ENCODE assay signal across 10 mouse cellular contexts in the genomic region with DNA sequence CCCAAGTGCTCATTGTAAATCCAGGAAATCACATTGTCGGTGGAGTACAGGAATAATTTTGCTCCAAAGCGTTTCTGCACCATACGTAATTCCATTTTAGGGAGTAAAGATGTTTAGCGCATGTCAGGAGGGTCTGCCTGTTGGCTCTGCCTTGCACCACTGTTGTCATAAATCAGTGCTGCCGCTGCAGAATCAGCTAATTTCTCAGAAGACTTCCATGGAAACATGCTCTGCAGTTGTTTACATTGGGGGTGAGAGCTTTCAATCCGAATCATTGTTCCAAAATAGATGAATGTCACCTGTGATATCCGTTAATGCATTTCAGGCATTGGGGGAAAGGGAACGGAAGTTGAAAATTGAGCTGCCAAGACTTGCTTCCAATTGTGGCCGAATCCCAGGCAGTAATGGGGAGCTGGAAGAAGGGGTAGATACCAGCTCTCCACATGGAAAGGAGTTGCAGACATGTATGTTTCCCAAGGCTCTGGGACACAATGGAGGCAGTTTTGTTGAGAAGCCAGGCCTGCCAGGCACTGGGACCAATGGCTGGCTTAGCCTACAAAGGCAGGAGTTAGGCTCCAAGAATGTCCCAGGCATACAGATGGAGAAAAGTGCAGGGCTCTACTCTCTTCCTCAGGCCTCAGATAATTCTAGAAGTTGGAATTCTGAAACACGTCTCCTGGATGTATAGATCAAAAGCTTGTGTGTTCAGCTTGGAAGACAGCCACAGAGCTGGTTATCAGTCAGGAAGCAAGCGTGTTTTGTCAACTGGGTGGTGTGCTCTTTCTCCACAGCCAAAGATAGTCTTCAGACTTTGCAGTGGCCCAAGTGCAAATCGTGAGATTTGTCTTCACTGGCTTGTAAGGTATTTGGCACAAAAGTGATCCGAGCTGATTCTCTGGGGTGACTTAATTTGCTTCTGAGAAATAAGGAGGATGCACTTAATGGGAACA.
DNase-seq lines count a peak whose midpoint lies in the region; ATAC-seq and TF ChIP-seq lines count a peak whose summit lies in the region.
"Had no signal": no experiment of that assay in that cellular context is flagged by ENCODE, and none has a peak within 500 bp of the region (broad histone marks: within the 10 kb centered on the region; RNA-seq: fewer than 3 reads in every experiment).

No protein-coding gene starts in this region.

- 40% methylated on average over 13 of the region's 13 CpGs for WGBS in kidney, postnatal 0 days
- WGBS in neural tube, embryonic 14.5 days: 68% methylated on average over 13 of the region's 13 CpGs

- intact Hi-C loops in heart, postnatal 36 days (cut with DNase I): no loop called here

- H3K9me3 ChIP-seq in kidney, postnatal 0 days (replicated peaks; ENCODE audit: low read length): no peaks in the 10 kb centered on the region
- H3K9me3 ChIP-seq in neural tube, embryonic 14.5 days (ENCODE audit: control insufficient read depth, low read length): no peaks in the 10 kb centered on the region
- H3K9me3 ChIP-seq: liver, embryonic 15.5 days had no signal

- DNase-seq in kidney, postnatal 0 days (ENCODE audit: low spot score): peak; percentile 16
- no peak for DNase-seq in kidney, adult 18-20 months
- DNase-seq in heart, adult 8-10 months (ENCODE audit: low spot score): peak; percentile 42
- DNase-seq in heart, postnatal 36 days: peak; percentile 21
- no peak for DNase-seq in cerebellum, adult 9-10 months
- no peak for DNase-seq in layer of hippocampus, adult 2 months (ENCODE audit: low spot score in 2 of 2)
- DNase-seq: cerebellum, postnatal 14 days had no signal

- no peak overlapping the region for H3K9ac ChIP-seq in kidney, postnatal 0 days (ENCODE audit: low read depth, low read length)
- H3K9ac ChIP-seq in neural tube, embryonic 14.5 days (replicated peaks; ENCODE audit: low read depth, low read length): no peak overlapping the region
- H3K9ac ChIP-seq: liver, embryonic 15.5 days had no signal

- H3K4me2 ChIP-seq in kidney, postnatal 0 days (ENCODE audit: low read length): no peak overlapping the region
- no peak overlapping the region for H3K4me2 ChIP-seq in neural tube, embryonic 14.5 days (ENCODE audit: low read depth, low read length)
- H3K4me2 ChIP-seq: liver, embryonic 15.5 days had no signal

- no peak for ATAC-seq in kidney, postnatal 0 days (replicated peaks; ENCODE audit: low FRiP score, low read depth)
- ATAC-seq in neural tube, embryonic 14.5 days (ENCODE audit: low read depth): no peak
- no peak for ATAC-seq in CD4-positive, CD25-positive, alpha-beta regulatory T cell, adult 4 months

- no peak overlapping the region for H3K27ac ChIP-seq in kidney, postnatal 0 days
- 0 out of 2 replicates have a peak overlapping the region, but pooled peaks have one; percentile 10 for H3K27ac ChIP-seq in neural tube, embryonic 14.5 days (ENCODE audit: low read depth, low read length)
- H3K27ac ChIP-seq in layer of hippocampus, adult 2 months: no peak overlapping the region
- H3K27ac ChIP-seq: liver, embryonic 15.5 days had no signal

- H3K36me3 ChIP-seq in kidney, postnatal 0 days (ENCODE audit: insufficient read depth, low read length): no peaks in the 10 kb centered on the region
- H3K36me3 ChIP-seq in neural tube, embryonic 14.5 days (ENCODE audit: control insufficient read depth, insufficient read depth, low read length): no peaks in the 10 kb centered on the region
- H3K36me3 ChIP-seq: liver, embryonic 15.5 days had no signal

- no peak for TF ChIP-seq CTCF in kidney, postnatal 0 days (IDR thresholded peaks at IDR 0.05; ENCODE audit: low read depth)
- no peak for TF ChIP-seq CTCF in layer of hippocampus, adult 2 months (conservative IDR thresholded peaks at IDR 0.05)

- no peaks in the 10 kb centered on the region for H3K27me3 ChIP-seq in kidney, postnatal 0 days (ENCODE audit: insufficient read depth, low read length)
- H3K27me3 ChIP-seq in neural tube, embryonic 14.5 days (ENCODE audit: control insufficient read depth, insufficient read depth, low read length): no peaks in the 10 kb centered on the region

- no peak overlapping the region for H3K4me3 ChIP-seq in kidney, postnatal 0 days (replicated peaks; ENCODE audit: low read depth, low read length)
- H3K4me3 ChIP-seq in neural tube, embryonic 14.5 days (ENCODE audit: low read depth, low read length): no peak overlapping the region
- no peak overlapping the region for H3K4me3 ChIP-seq in layer of hippocampus, adult 2 months
- H3K4me3 ChIP-seq: liver, embryonic 15.5 days had no signal

- H3K4me1 ChIP-seq in kidney, postnatal 0 days (replicated peaks; ENCODE audit: insufficient read depth, low read length): 0 out of 2 replicates have a peak, but pooled peaks cover 5% of the 10 kb centered on the region
- H3K4me1 ChIP-seq in neural tube, embryonic 14.5 days (ENCODE audit: control insufficient read depth, insufficient read depth, low read length): peaks cover 8% of the 10 kb centered on the region
- H3K4me1 ChIP-seq: liver, embryonic 15.5 days had no signal

Comparison
In these comparisons a context has a peak if more than half of its experiments do, and no peak if none do; other contexts are left out.
1. DNase-seq: peak in kidney, postnatal 0 days (single experiment), heart, adult 8-10 months (single experiment) and heart, postnatal 36 days (2 of 2); none in kidney, adult 18-20 months (single experiment), cerebellum, adult 9-10 months (single experiment) and layer of hippocampus, adult 2 months (0 of 2).